Mouse (Mus musculus): ENCODE results near the gene Pde4d.

Gene Pde4d

GRCm38 (mm10) chr13:109073371-109073770, 623.6 kb downstream of the Pde4d start:
- ChIA-PET POLR2A (no interaction called here), CTCF (interaction anchor here in 1 of 4 experiments (0.8 kb wide), 1 partner anchor 314 kb away, joined by 5 read pairs; no protein-coding TSS in a partner anchor)

- POLR2A ChIA-PET = no interaction called here
- CTCF ChIA-PET = no interaction called here
Measured at GRCm38 (mm10) chr13:109074078-109074477, 624.3 kb downstream of the Pde4d start.

GRCm38 (mm10) chr13:109092654-109093053, 642.9 kb downstream of the Pde4d start:
- CTCF ChIA-PET = no interaction called here
- POLR2A ChIA-PET = interaction anchor here in 1 of 4 experiments (0.6 kb wide), 1 partner anchor 859 kb away, joined by 5 read pairs; no protein-coding TSS in a partner anchor

GRCm38 (mm10) chr13:109096654-109097053, 646.9 kb downstream of the Pde4d start:
- ChIA-PET CTCF (no interaction called here), POLR2A (no interaction called here)

GRCm38 (mm10) chr13:109116004-109116341, 666.2 kb downstream of the Pde4d start:
- ChIA-PET CTCF (interaction anchor here in 1 of 4 experiments (1.1 to 1.3 kb wide), 2 partner anchors 21 to 113 kb away, joined by 4 read pairs; no protein-coding TSS in a partner anchor), POLR2A (interaction anchor here in 2 of 4 experiments (0.5 to 0.7 kb wide), 3 partner anchors 74 to 1334 kb away, joined by 3 to 11 read pairs (median 3); no protein-coding TSS in a partner anchor)

- ChIA-PET POLR2A (interaction anchor here in 2 of 4 experiments (0.5 to 0.7 kb wide), 2 partner anchors 74 to 574 kb away, joined by 3 to 11 read pairs; no protein-coding TSS in a partner anchor), CTCF (interaction anchor here in 1 of 4 experiments (1.1 to 1.3 kb wide), 2 partner anchors 22 to 113 kb away, joined by 4 read pairs; no protein-coding TSS in a partner anchor)
Measured at GRCm38 (mm10) chr13:109116342-109117201, 666.8 kb downstream of the Pde4d start.

- CTCF ChIA-PET = no interaction called here
Measured at GRCm38 (mm10) chr13:109117210-109117791, 667.6 kb downstream of the Pde4d start.

GRCm38 (mm10) chr13:109118296-109118800, 668.6 kb downstream of the Pde4d start:
- ChIA-PET CTCF (no interaction called here), POLR2A (no interaction called here)

More at GRCm38 (mm10) chr13:109117210-109117791, 667.6 kb downstream of the Pde4d start:
- POLR2A ChIA-PET = no interaction called here

- ChIA-PET POLR2A (no interaction called here), CTCF (no interaction called here)
Measured at GRCm38 (mm10) chr13:109121867-109122266, 672.1 kb downstream of the Pde4d start.

- CTCF ChIA-PET = no interaction called here
Measured at GRCm38 (mm10) chr13:109136405-109136804, 686.7 kb downstream of the Pde4d start.

GRCm38 (mm10) chr13:109158703-109159102, 709.0 kb downstream of the Pde4d start:
- POLR2A ChIA-PET = no interaction called here
- CTCF ChIA-PET = interaction anchor here in 1 of 4 experiments (0.5 kb wide), 1 partner anchor 436 kb away, joined by 3 read pairs; no protein-coding TSS in a partner anchor

More at GRCm38 (mm10) chr13:109136405-109136804, 686.7 kb downstream of the Pde4d start:
- POLR2A ChIA-PET = no interaction called here

GRCm38 (mm10) chr13:109168556-109169334, 719.0 kb downstream of the Pde4d start:
- ChIA-PET CTCF (no interaction called here), POLR2A (no interaction called here)

- CTCF ChIA-PET = no interaction called here
Measured at GRCm38 (mm10) chr13:109169335-109169606, 719.5 kb downstream of the Pde4d start.

GRCm38 (mm10) chr13:109171688-109172087, 721.9 kb downstream of the Pde4d start:
- ChIA-PET CTCF (no interaction called here), POLR2A (no interaction called here)

More at GRCm38 (mm10) chr13:109169335-109169606, 719.5 kb downstream of the Pde4d start:
- POLR2A ChIA-PET = no interaction called here

GRCm38 (mm10) chr13:109175281-109175680, 725.5 kb downstream of the Pde4d start:
- POLR2A ChIA-PET = no interaction called here

GRCm38 (mm10) chr13:109175852-109176621, 726.3 kb downstream of the Pde4d start:
- ChIA-PET CTCF (no interaction called here), POLR2A (no interaction called here)

More at GRCm38 (mm10) chr13:109175281-109175680, 725.5 kb downstream of the Pde4d start:
- CTCF ChIA-PET = no interaction called here

GRCm38 (mm10) chr13:109181363-109181762, 731.6 kb downstream of the Pde4d start:
- ChIA-PET POLR2A (no interaction called here), CTCF (no interaction called here)

- CTCF ChIA-PET = interaction anchor here in 1 of 4 experiments (0.6 kb wide), 1 partner anchor 22 kb away, joined by 3 read pairs; no protein-coding TSS in a partner anchor
- POLR2A ChIA-PET = interaction anchor here in 2 of 4 experiments (0.5 to 0.6 kb wide), 2 partner anchors 74 to 463 kb away, joined by 3 read pairs; no protein-coding TSS in a partner anchor
Measured at GRCm38 (mm10) chr13:109190652-109191051, 740.9 kb downstream of the Pde4d start.

- POLR2A ChIA-PET = no interaction called here
Measured at GRCm38 (mm10) chr13:109191176-109191575, 741.4 kb downstream of the Pde4d start.

More at GRCm38 (mm10) chr13:109191176-109191575, 741.4 kb downstream of the Pde4d start:
- CTCF ChIA-PET = no interaction called here
